Mouse (Mus musculus) heart, adult 2 months (tissue): ENCODE data around the gene Chmp2a. TPM values are rescaled to one million over a fixed set of nuclear protein-coding genes. Genes with fewer than 3 reads are reported as not detected.

ENCODE experiments used
- DNase-seq, 2 experiments: peaks; one replicate each; pipeline ENCODE4 v3.0.0; 2021
- H3K27ac ChIP-seq: fragments of 200-600 bp; 2 replicates; pipeline ENCODE4 v1.8.1; 2022
- H3K27me3 ChIP-seq: fragments of 200-500 bp; 2 replicates; pipeline ENCODE4 v1.6.1; 2012; ENCODE audit warnings: mild to moderate bottlenecking, low read length, inconsistent platforms, mixed read lengths; ENCODE audit not compliant: control insufficient read depth, insufficient read depth
- H3K36me3 ChIP-seq: fragments of 200-500 bp; 2 replicates; pipeline ENCODE4 v1.6.1; 2012; ENCODE audit warnings: low read length, inconsistent platforms; ENCODE audit not compliant: control insufficient read depth, insufficient read depth
- H3K4me1 ChIP-seq: fragments of 200-500 bp; 2 replicates; pipeline ENCODE4 v1.6.1; 2011; ENCODE audit warnings: low read length; ENCODE audit not compliant: control insufficient read depth, insufficient read depth
- H3K4me3 ChIP-seq: fragments of 200-600 bp; 2 replicates; pipeline ENCODE4 v1.8.1; 2022
- H3K79me2 ChIP-seq: fragments of 200-500 bp; replicated peaks from 2 replicates; pipeline ENCODE4 v1.6.1; 2012; ENCODE audit warnings: mild to moderate bottlenecking, inconsistent platforms, low read length, moderate library complexity, mixed read lengths; ENCODE audit not compliant: control insufficient read depth, insufficient read depth
- H3K9ac ChIP-seq: fragments of 200-500 bp; 2 replicates; pipeline ENCODE4 v1.6.1; 2012; ENCODE audit warnings: low read depth, mild to moderate bottlenecking, control low read depth, inconsistent platforms, low read length, mixed read lengths
- CTCF ChIP-seq: fragments of 200-600 bp; IDR thresholded peaks from 2 replicates; pipeline ENCODE4 v1.8.1; 2022; ENCODE audit warnings: antibody characterized with exemption, mild to moderate bottlenecking, moderate library complexity
- EP300 ChIP-seq: fragments of 200-500 bp; IDR thresholded peaks from 2 replicates; pipeline ENCODE4 v1.6.1; 2011; ENCODE audit warnings: low read depth, low read length, control low read depth; ENCODE audit not compliant: insufficient read depth
- POLR2A ChIP-seq: fragments of 200-500 bp; IDR thresholded peaks from 2 replicates; pipeline ENCODE4 v1.6.1; 2011; ENCODE audit warnings: mild to moderate bottlenecking, low read depth, low read length, control low read depth; ENCODE audit not compliant: insufficient read depth
- WGBS: fragments of 180-500 bp; shearing (Covaris S2); methylation state at CpG from one replicate; pipeline ENCODE4 v1.1.7; 2018; 5-methylcytosine and 5-hydroxymethylcytosine counted together
- intact Hi-C: fragments of 180-260 bp; cut with DNase I; formaldehyde crosslinking; loops from one replicate; pipeline ENCODE4 v1.15.1; 2025
- polyA plus RNA-seq: library from polyadenylated mRNA; depleted of rRNA; stranded (reverse); fragments of >200 nt; gene quantifications from 2 replicates; pipeline ENCODE4 v1.2.3, GENCODE M21; 2012
- total RNA-seq, 2 experiments: library from RNA; stranded (reverse); gene quantifications; 2 replicates each; pipeline ENCODE4 v1.2.3; 2021

The Chmp2a gene
- total and polyA plus RNA-seq, 3 experiments, result 66.1 to 139 (median 137) TPM

GRCm38 (mm10) chr7:13024805-13025204 is 9.8 kb downstream of the Chmp2a start:
- H3K36me3 ChIP-seq, result peaks cover 9% of the 10 kb centered on the region
- WGBS, result under 1% methylated on average over 43 of the region's 44 CpGs
- intact Hi-C loops, result loop anchor here (1.0 kb wide), 1 partner anchor 9 kb away; the partner anchor contains the start of gene Chmp2a
- peak overlapping the region; percentile 100 for H3K4me3 ChIP-seq
- peak; percentile 28 for TF ChIP-seq CTCF
- no peak for TF ChIP-seq POLR2A
- peak overlapping the region; percentile 89 for H3K9ac ChIP-seq
- peaks cover 6% of the 10 kb centered on the region for H3K4me1 ChIP-seq
- peak; percentile 73 to 75 for DNase-seq
- H3K27ac ChIP-seq, result peak overlapping the region; percentile 98
- peaks cover 1% of the 10 kb centered on the region for H3K79me2 ChIP-seq
- H3K27me3 ChIP-seq, result no peaks in the 10 kb centered on the region

- Histone ChIP-seq H3K27ac (peak overlapping the region; percentile 98), H3K4me1 (peaks cover 6% of the 10 kb centered on the region), H3K9ac (peak overlapping the region; percentile 89), H3K27me3 (no peaks in the 10 kb centered on the region), H3K79me2 (peaks cover 1% of the 10 kb centered on the region), H3K4me3 (peak overlapping the region; percentile 100), H3K36me3 (peaks cover 9% of the 10 kb centered on the region)
- peak; percentile 96 to 98 for DNase-seq
- intact Hi-C loops, result loop anchor here (1.0 kb wide), 2 partner anchors 10 to 14 kb away; partner anchors contain the start of genes Chmp2a and Zbtb45
- under 1% methylated on average over 84 of the region's 95 CpGs for WGBS
- TF ChIP-seq CTCF, result 0 out of 2 replicates have a peak, but pooled peaks have one; percentile 15
- peak; percentile 88 for TF ChIP-seq POLR2A
- 0 out of 2 replicates have a peak, but pooled peaks have one; percentile 59 for TF ChIP-seq EP300
These were observed 10.5 kb downstream of the Chmp2a start for GRCm38 (mm10) chr7:13023928-13024731.

DNA sequence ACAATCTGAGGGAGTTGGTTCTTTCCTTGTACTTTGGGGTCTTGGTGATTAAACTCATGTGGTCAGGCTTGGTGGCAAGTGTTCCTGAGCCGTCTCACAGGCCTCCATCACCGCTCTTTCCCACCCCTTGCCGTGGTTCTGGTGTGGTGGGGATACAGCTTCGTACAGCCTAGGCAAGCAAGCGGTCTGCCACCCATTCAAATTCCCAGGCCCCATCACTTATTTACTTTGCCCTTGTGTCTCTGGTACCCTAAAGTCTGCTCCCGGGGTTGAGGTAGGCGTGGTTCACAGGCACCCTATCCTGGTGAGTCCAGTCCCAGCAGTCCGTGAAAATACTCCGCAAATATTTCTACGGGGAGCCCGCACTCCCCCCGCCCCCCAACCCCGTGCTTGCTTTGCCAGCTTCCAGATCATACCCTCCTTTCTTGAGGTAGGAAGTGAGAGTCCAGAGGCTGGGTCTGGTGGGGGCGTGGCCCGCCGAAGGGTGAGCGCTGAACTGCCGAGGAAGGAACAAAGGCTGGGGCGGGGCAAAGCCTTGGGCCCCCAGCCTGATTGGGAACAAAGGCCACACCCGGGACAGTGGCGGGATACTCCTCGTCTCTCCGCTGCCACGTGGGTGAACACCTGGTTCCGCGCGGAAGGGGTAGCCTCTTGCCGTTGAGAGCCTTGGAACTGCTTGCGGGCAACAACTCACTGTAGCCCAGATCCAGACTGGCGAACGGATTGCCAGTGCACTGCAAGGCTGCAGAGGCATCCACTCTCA is 11.7 kb downstream of the Chmp2a start:
- Histone ChIP-seq H3K27me3 (no peaks in the 10 kb centered on the region), H3K4me3 (peak overlapping the region; percentile 100), H3K79me2 (peaks cover 1% of the 10 kb centered on the region), H3K36me3 (peaks cover 9% of the 10 kb centered on the region), H3K4me1 (peaks cover 6% of the 10 kb centered on the region), H3K27ac (peak overlapping the region; percentile 98; the same call in 1 of the 2 replicates), H3K9ac (peak overlapping the region; percentile 62)
- peak; percentile 64 to 84 for DNase-seq
- no peak for TF ChIP-seq CTCF
- no peak for TF ChIP-seq POLR2A
- TF ChIP-seq EP300, result no peak
- 8% methylated on average over 31 of the region's 31 CpGs for WGBS
- intact Hi-C loops, result loop anchor here (1.0 kb wide), 1 partner anchor 13 kb away; the partner anchor contains the start of gene Zbtb45

GRCm38 (mm10) chr7:13015217-13015616 is 19.4 kb downstream of the Chmp2a start:
- peaks cover under 1% of the 10 kb centered on the region; the same call in 1 of the 2 replicates for H3K4me1 ChIP-seq
- intact Hi-C loops, result no loop called here
- TF ChIP-seq CTCF, result no peak
- no peak for TF ChIP-seq EP300
- TF ChIP-seq POLR2A, result no peak
- no peak overlapping the region for H3K4me3 ChIP-seq
- no peaks in the 10 kb centered on the region for H3K79me2 ChIP-seq
- H3K9ac ChIP-seq, result no peak overlapping the region
- no peak for DNase-seq
- no peak overlapping the region for H3K27ac ChIP-seq
- H3K36me3 ChIP-seq, result no peaks in the 10 kb centered on the region
- WGBS, result 81% methylated on average over 1 of the region's 1 CpGs
- no peaks in the 10 kb centered on the region for H3K27me3 ChIP-seq

GRCm38 (mm10) chr7:13014275-13014839 is 20.2 kb downstream of the Chmp2a start:
- intact Hi-C loops, result no loop called here
- H3K36me3 ChIP-seq, result no peaks in the 10 kb centered on the region
- DNase-seq, result no peak
- H3K27ac ChIP-seq, result no peak overlapping the region
- H3K9ac ChIP-seq, result no peak overlapping the region
- H3K27me3 ChIP-seq, result no peaks in the 10 kb centered on the region
- no peaks in the 10 kb centered on the region for H3K79me2 ChIP-seq
- TF ChIP-seq CTCF, result no peak
- no peak for TF ChIP-seq EP300
- no peak for TF ChIP-seq POLR2A
- 39% methylated on average over 6 of the region's 6 CpGs for WGBS
- peaks cover 1% of the 10 kb centered on the region; the same call in 1 of the 2 replicates for H3K4me1 ChIP-seq
- H3K4me3 ChIP-seq, result no peak overlapping the region
